Mouse (Mus musculus) embryonic facial prominence, embryonic 14.5 days (tissue): ENCODE measurements at regions not wholly inside any gene's neighbourhood (a gene's known extent, or its start where the extent isn't known, plus 50 kb on each side); places are given as distances from the start of the nearest gene placed in this dataset.

Experiments
- ATAC-seq: fragments of 200-750 bp; cut with Nextera tagmentation; 2 replicates; pipeline ENCODE4 v1.8.0; 2017; ENCODE audit warnings: low read depth, moderate number of reproducible peaks, moderate TSS enrichment
- DNase-seq: peaks from one replicate; pipeline ENCODE4 v3.0.0-alpha.2; 2015; ENCODE audit warnings: low spot score
- H3K27ac ChIP-seq: fragments of 300-500 bp; sonication (generic); replicated peaks from 2 replicates; pipeline ENCODE4 v1.5.1; 2014; ENCODE audit warnings: low read depth, mild to moderate bottlenecking, low read length, moderate library complexity
- H3K27me3 ChIP-seq: fragments of 300-500 bp; sonication (generic); replicated peaks from 2 replicates; pipeline ENCODE4 v1.6.1; 2014; ENCODE audit warnings: low read length; ENCODE audit not compliant: control insufficient read depth, insufficient read depth
- H3K36me3 ChIP-seq: fragments of 300-500 bp; sonication (generic); 2 replicates; pipeline ENCODE4 v1.6.1; 2014; ENCODE audit warnings: low read length, mixed read lengths; ENCODE audit not compliant: control insufficient read depth, insufficient read depth
- H3K4me1 ChIP-seq: fragments of 300-500 bp; sonication (generic); 2 replicates; pipeline ENCODE4 v1.6.1; 2014; ENCODE audit warnings: antibody characterized with exemption, low read length; ENCODE audit not compliant: control insufficient read depth, insufficient read depth
- H3K4me2 ChIP-seq: fragments of 300-500 bp; sonication (generic); 2 replicates; pipeline ENCODE4 v1.6.1; 2014; ENCODE audit warnings: low read depth, mild to moderate bottlenecking, low read length, moderate library complexity, mixed read lengths
- H3K4me3 ChIP-seq: fragments of 300-500 bp; sonication (generic); 2 replicates; pipeline ENCODE4 v1.5.1; 2014; ENCODE audit warnings: low read depth, mild to moderate bottlenecking, low read length
- H3K9ac ChIP-seq: fragments of 300-500 bp; sonication (generic); 2 replicates; pipeline ENCODE4 v1.6.1; 2014; ENCODE audit warnings: low read depth, mild to moderate bottlenecking, low read length, moderate library complexity, mixed read lengths
- H3K9me3 ChIP-seq: fragments of 300-500 bp; sonication (generic); 2 replicates; pipeline ENCODE4 v1.6.1; 2016; ENCODE audit warnings: low read length; ENCODE audit not compliant: control insufficient read depth
- WGBS: fragments of 180-500 bp; shearing (Covaris S2); extraction: QIAGEN DNeasy Blood & Tissue Kit; methylation state at CpG from one replicate; pipeline ENCODE4 v1.1.7; 2014; 5-methylcytosine and 5-hydroxymethylcytosine counted together

DNA sequence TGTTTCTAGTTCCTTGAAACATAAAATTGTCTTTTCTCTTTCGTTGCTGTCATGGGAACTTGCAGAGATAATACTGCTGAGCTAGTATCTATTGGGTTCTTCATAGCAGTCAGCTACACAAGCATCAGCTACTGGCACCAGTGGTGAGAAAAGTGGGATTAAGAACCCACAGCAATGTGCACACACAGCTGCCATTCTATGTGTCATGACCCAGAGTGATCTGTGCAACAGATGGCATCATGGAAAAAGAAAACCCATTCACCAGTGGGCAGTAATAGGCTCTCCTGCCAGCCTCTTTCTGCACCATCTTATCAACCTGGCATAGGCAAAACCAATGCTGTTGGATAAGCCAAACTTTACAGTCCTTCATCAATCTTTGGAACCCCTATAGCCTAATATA lies 428.1 kb downstream of the Trib2 start:
- 80% methylated on average over 1 of the region's 1 CpGs for WGBS
- no peak for DNase-seq
- H3K36me3 ChIP-seq: no peaks in the 10 kb centered on the region
- H3K9me3 ChIP-seq: no peaks in the 10 kb centered on the region
- H3K27ac ChIP-seq: no peak overlapping the region
- H3K4me1 ChIP-seq: no peaks in the 10 kb centered on the region
- H3K9ac ChIP-seq: no peak overlapping the region
- no peak overlapping the region for H3K4me3 ChIP-seq
- H3K4me2 ChIP-seq: no peak overlapping the region
- no peaks in the 10 kb centered on the region for H3K27me3 ChIP-seq
- ATAC-seq: no peak

GRCm38 (mm10) chr12:15357808-15358207 lies 458.9 kb downstream of the Trib2 start:
- Histone ChIP-seq H3K27me3 (no peaks in the 10 kb centered on the region), H3K4me2 (no peak overlapping the region), H3K36me3 (no peaks in the 10 kb centered on the region), H3K27ac (no peak overlapping the region), H3K4me3 (no peak overlapping the region), H3K4me1 (no peaks in the 10 kb centered on the region), H3K9me3 (no peaks in the 10 kb centered on the region), H3K9ac (no peak overlapping the region)
- WGBS: 77% methylated on average over 1 of the region's 1 CpGs
- no peak for ATAC-seq
- no peak for DNase-seq

DNA sequence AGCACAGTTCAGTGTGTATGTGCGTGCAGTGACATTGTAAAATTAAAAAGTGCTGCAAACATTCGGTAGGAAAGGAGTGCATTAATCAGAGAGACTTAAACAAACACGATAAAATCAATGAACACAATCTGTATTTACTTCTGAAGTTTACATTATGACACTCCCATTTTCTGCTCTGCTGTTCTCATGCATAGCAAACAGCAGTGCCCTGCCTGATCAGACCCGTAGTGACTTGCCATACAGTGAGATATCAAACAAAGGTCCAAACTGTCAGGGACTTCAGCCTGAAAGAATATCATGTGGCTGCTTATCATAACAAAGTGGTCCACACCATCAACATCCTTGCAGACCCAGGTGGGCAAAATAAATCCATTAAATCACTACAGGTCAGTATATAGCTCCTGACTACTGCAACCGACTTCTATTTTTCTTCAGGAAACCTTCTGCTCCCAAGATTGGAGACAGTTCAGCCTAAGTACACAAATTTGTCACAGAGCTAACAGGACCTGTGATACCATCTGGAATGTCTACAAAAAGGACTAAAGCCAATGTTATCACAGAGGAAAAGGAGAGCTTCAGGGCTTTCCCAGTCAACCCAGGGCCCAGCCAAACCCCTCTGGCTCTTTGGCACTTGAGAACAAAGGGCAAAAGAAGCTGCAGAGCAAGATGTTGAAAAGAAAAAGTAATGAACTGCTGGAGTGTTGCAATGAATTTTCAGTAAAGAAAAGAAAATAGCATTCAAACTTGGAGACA lies 495.8 kb downstream of the Trib2 start:
- ATAC-seq (no peak), DNase-seq (no peak)
- no peaks in the 10 kb centered on the region for H3K36me3 ChIP-seq
- no peak overlapping the region for H3K27ac ChIP-seq
- H3K4me1 ChIP-seq: no peaks in the 10 kb centered on the region
- H3K27me3 ChIP-seq: no peaks in the 10 kb centered on the region
- 60% methylated on average over 5 of the region's 5 CpGs for WGBS
- no peaks in the 10 kb centered on the region for H3K9me3 ChIP-seq
- H3K9ac ChIP-seq: no peak overlapping the region
- H3K4me3 ChIP-seq: no peak overlapping the region
- H3K4me2 ChIP-seq: no peak overlapping the region

DNA sequence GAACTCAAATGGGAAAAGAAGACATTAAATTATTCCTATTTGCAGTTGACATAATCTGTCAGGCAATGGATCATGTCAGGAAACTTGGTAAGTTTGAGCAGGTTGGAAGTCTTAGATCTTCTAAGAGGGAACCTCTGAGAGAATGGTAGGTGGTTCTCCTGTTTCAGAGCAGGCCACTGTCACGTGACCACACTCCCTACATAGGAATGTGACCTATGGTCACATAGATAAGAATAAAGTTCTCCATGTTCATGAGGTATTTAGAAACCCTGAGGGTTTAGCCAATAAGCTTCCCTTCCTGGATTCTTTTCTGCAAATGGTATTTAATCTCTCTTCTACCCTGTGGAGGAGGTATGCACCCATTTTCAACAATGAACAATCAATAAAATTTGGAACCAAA lies 497.1 kb downstream of the Trib2 start:
- Histone ChIP-seq H3K4me2 (no peak overlapping the region), H3K9ac (no peak overlapping the region), H3K4me1 (no peaks in the 10 kb centered on the region), H3K27ac (no peak overlapping the region), H3K4me3 (no peak overlapping the region), H3K36me3 (no peaks in the 10 kb centered on the region), H3K9me3 (no peaks in the 10 kb centered on the region), H3K27me3 (no peaks in the 10 kb centered on the region)
- DNase-seq: no peak
- no peak for ATAC-seq
- WGBS: 69% methylated on average over 1 of the region's 1 CpGs

DNA sequence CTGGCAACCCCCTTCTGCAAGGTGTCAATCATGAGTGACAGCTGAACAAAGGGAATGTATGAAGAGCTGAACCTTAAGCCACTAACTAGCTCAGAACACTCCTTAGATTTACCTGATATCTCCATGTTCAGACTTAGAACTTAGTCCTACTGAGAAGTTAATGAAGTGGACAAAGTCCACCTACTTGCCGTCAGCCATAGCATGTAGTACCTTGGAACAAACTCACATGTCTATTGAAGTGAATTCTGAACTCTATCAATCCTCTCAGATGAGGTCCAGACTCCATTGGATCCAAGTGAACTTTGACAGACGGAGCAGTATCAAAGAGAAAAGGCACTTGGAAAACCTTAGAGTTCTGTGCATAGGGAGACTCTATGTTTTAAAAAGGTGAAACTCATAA lies 521.8 kb downstream of the Trib2 start:
- no peak for DNase-seq
- no peak overlapping the region for H3K9ac ChIP-seq
- no peak overlapping the region for H3K4me3 ChIP-seq
- H3K27ac ChIP-seq: no peak overlapping the region
- no peaks in the 10 kb centered on the region for H3K9me3 ChIP-seq
- H3K4me1 ChIP-seq: no peaks in the 10 kb centered on the region
- H3K36me3 ChIP-seq: no peaks in the 10 kb centered on the region
- H3K4me2 ChIP-seq: no peak overlapping the region
- no peaks in the 10 kb centered on the region for H3K27me3 ChIP-seq
- ATAC-seq: no peak
- 90% methylated on average over 2 of the region's 2 CpGs for WGBS

- no peak for DNase-seq
- ATAC-seq: no peak
- H3K36me3 ChIP-seq: no peaks in the 10 kb centered on the region
Observed at GRCm38 (mm10) chr12:15262165-15262564, 554.6 kb downstream of the Trib2 start.

DNA sequence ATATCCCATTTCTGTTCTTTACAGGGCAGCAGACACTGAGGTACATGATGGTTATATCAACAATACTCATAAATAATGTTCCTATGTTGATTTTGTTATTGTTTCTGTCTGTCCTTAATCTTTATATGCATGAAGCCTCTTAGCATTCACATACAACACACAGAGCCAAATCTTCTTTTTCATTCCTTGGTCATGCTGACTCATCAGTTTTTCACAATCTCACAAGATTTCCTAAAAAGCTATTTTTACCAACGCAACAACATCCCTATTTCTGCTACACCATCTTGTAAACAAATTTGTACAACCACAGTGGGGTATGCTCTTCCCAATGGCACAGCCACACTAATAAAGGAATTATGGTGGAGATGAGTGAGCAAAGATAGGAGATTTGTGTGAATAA lies 555.1 kb downstream of the Trib2 start:
- Histone ChIP-seq H3K27ac (no peak overlapping the region), H3K9ac (no peak overlapping the region), H3K4me1 (no peaks in the 10 kb centered on the region), H3K36me3 (no peaks in the 10 kb centered on the region), H3K4me2 (no peak overlapping the region), H3K27me3 (no peaks in the 10 kb centered on the region), H3K9me3 (no peaks in the 10 kb centered on the region), H3K4me3 (no peak overlapping the region)
- DNase-seq (no peak), ATAC-seq (no peak)
- 79% methylated on average over 1 of the region's 1 CpGs for WGBS

More at GRCm38 (mm10) chr12:15262165-15262564, 554.6 kb downstream of the Trib2 start:
- H3K4me1 ChIP-seq: no peaks in the 10 kb centered on the region
- H3K27me3 ChIP-seq: no peaks in the 10 kb centered on the region
- H3K9me3 ChIP-seq: no peaks in the 10 kb centered on the region
- H3K4me2 ChIP-seq: no peak overlapping the region
- H3K27ac ChIP-seq: no peak overlapping the region
- H3K9ac ChIP-seq: no peak overlapping the region
- WGBS: 87% methylated on average over 1 of the region's 1 CpGs
- no peak overlapping the region for H3K4me3 ChIP-seq

DNA sequence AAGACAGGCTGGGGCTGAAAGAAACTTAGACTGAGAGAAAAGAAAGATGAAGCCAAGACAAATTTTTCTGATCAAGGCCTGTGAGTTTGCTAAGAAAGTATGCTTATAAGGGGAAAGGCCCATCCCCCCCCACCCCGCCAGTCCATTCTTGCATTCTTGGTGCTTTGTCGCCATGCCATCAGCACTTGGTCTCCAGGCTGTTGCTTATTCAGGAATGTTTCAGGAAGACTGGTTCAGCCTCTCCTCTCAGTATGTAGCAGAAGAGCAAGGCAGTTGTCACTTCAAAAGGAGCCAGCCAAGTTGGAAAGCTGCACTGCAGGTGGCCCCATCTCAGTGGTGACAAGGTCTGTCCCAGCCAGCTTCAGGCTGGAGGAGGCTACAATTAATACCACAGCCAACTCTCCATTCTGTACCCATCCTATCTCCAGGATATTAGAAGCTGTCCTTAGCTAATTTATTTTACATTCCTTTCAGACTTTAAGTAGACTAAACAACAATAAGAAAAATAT lies 555.8 kb downstream of the Trib2 start:
- no peak for ATAC-seq
- Histone ChIP-seq H3K27me3 (no peaks in the 10 kb centered on the region), H3K36me3 (no peaks in the 10 kb centered on the region), H3K4me2 (no peak overlapping the region), H3K9me3 (no peaks in the 10 kb centered on the region), H3K9ac (no peak overlapping the region), H3K27ac (no peak overlapping the region), H3K4me3 (no peak overlapping the region), H3K4me1 (no peaks in the 10 kb centered on the region)
- no peak for DNase-seq
- 60% methylated on average over 2 of the region's 2 CpGs for whole genome bisulfite sequencing

GRCm38 (mm10) chr12:15244966-15245365 lies 571.8 kb downstream of the Trib2 start:
- no peak for DNase-seq
- H3K27me3 ChIP-seq: no peaks in the 10 kb centered on the region
- no peak for ATAC-seq
- H3K9me3 ChIP-seq: no peaks in the 10 kb centered on the region
- no peaks in the 10 kb centered on the region for H3K36me3 ChIP-seq
- no peaks in the 10 kb centered on the region for H3K4me1 ChIP-seq
- H3K4me3 ChIP-seq: no peak overlapping the region
- H3K4me2 ChIP-seq: no peak overlapping the region
- H3K27ac ChIP-seq: no peak overlapping the region
- 74% methylated on average over 4 of the region's 4 CpGs for WGBS
- H3K9ac ChIP-seq: no peak overlapping the region
